Mouse (Mus musculus) yolk sac, embryonic 10.5 days (tissue): ENCODE data around the gene Gnb2.
A peak's percentile ranks its signal among the peaks of the same experiment; 100 is the strongest.

Experiments used
- DNase-seq: peaks from one replicate; pipeline ENCODE4 v3.0.0-alpha.2; 2017; ENCODE audit warnings: low spot score

The Gnb2 gene

GRCm38 (mm10) chr5:137519691-137520550 lies 13.4 kb downstream of the Gnb2 start:
- DNase-seq, result no peak

GRCm38 (mm10) chr5:137518436-137518835 lies 14.9 kb downstream of the Gnb2 start, which contains the start of gene Gigyf1:
Gigyf1 (plus strand) TSS chr5:137518548.
- DNase-seq, result no peak

- DNase-seq, result no peak
Measured at GRCm38 (mm10) chr5:137514811-137515210, 18.5 kb downstream of the Gnb2 start.

GRCm38 (mm10) chr5:137513951-137514721 lies 19.2 kb downstream of the Gnb2 start:
- DNase-seq, result no peak

GRCm38 (mm10) chr5:137512847-137513794 lies 20.2 kb downstream of the Gnb2 start:
- DNase-seq, result no peak

- DNase-seq, result no peak
Measured at GRCm38 (mm10) chr5:137511706-137512105, 21.6 kb downstream of the Gnb2 start.

- no peak for DNase-seq
Measured at GRCm38 (mm10) chr5:137510573-137511390, 22.5 kb downstream of the Gnb2 start.

GRCm38 (mm10) chr5:137510014-137510501 lies 23.3 kb downstream of the Gnb2 start:
- peak; percentile 89 for DNase-seq

GRCm38 (mm10) chr5:137504041-137504440 lies 29.3 kb downstream of the Gnb2 start:
- no peak for DNase-seq

- DNase-seq, result no peak
Measured at GRCm38 (mm10) chr5:137502667-137503110, 30.6 kb downstream of the Gnb2 start.

GRCm38 (mm10) chr5:137501709-137502666 lies 31.3 kb downstream of the Gnb2 start, which contains the start of gene Pop7:
Pop7 (minus strand) TSS chr5:137502518.
- peak; percentile 100 for DNase-seq

- DNase-seq, result no peak
Measured at GRCm38 (mm10) chr5:137500186-137500585, 33.1 kb downstream of the Gnb2 start.

GRCm38 (mm10) chr5:137493831-137494230 lies 39.5 kb downstream of the Gnb2 start:
- DNase-seq, result no peak

- DNase-seq, result no peak
Measured at GRCm38 (mm10) chr5:137491559-137491958, 41.8 kb downstream of the Gnb2 start.

- no peak for DNase-seq
Measured at GRCm38 (mm10) chr5:137487616-137488015, 45.7 kb downstream of the Gnb2 start.

GRCm38 (mm10) chr5:137485851-137486155 lies 47.5 kb downstream of the Gnb2 start:
- DNase-seq, result no peak

- DNase-seq, result peak; percentile 8
Measured at GRCm38 (mm10) chr5:137485071-137485850, 48.0 kb downstream of the Gnb2 start.

- peak; percentile 10 for DNase-seq
Measured at GRCm38 (mm10) chr5:137481897-137482296, 51.4 kb downstream of the Gnb2 start.

GRCm38 (mm10) chr5:137481138-137481537 lies 52.2 kb downstream of the Gnb2 start:
- peak; percentile 57 for DNase-seq
